Mouse (Mus musculus): Measurements from ENCODE around the gene Lrpap1. TPM values are rescaled to one million over a fixed set of nuclear protein-coding genes. Genes with fewer than 3 reads are reported as not detected.

The Lrpap1 gene
- polyA plus RNA-seq, 1 experiment from 2014 or later: 115 TPM

- H3K4me2 ChIP-seq (replicated peaks): no peak overlapping the region
- H3K9ac ChIP-seq: no peak overlapping the region
- WGBS: 59% methylated on average over 9 of the region's 9 CpGs
- H3K27me3 ChIP-seq: peaks cover 9% of the 10 kb centered on the region
- ATAC-seq (ENCODE audit: low FRiP score): no peak
- H3K4me1 ChIP-seq: peaks cover 10% of the 10 kb centered on the region
- no peak overlapping the region for H3K4me3 ChIP-seq
- H3K27ac ChIP-seq: no peak overlapping the region
- H3K9me3 ChIP-seq (replicated peaks): no peaks in the 10 kb centered on the region
- no peaks in the 10 kb centered on the region for H3K36me3 ChIP-seq
Measured at GRCm38 (mm10) chr5:35073992-35074391, 31.6 kb downstream of the Lrpap1 start.

DNA sequence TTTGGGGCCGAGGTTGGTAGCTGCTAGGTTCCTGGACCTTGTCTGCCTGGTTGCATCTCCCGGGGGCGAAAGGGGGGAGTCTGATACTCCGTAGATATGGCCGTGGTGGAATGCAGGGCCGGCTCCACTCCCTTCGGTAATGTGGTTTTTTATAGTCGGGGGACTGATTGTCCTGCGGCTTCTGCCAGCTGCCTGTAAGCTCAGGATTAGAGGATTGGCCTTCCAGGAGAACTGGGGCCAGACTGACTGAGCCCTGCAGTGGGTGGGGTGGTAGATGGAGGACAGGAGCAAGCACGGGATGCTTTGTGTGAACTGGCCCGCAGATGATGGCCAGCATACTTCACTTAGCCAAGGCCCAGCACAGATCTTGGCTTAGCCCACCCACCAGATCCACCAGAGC lies 32.3 kb downstream of the Lrpap1 start:
- Histone ChIP-seq H3K9ac (no peak overlapping the region), H3K27me3 (0 out of 2 replicates have a peak, but pooled peaks cover 3% of the 10 kb centered on the region), H3K4me3 (no peak overlapping the region), H3K36me3 (no peaks in the 10 kb centered on the region), H3K9me3 (replicated peaks) (no peaks in the 10 kb centered on the region), H3K4me1 (peaks cover 10% of the 10 kb centered on the region), H3K27ac (no peak overlapping the region), H3K4me2 (replicated peaks) (no peak overlapping the region)
- WGBS: 82% methylated on average over 11 of the region's 11 CpGs
- ATAC-seq (ENCODE audit: low FRiP score): no peak

DNA sequence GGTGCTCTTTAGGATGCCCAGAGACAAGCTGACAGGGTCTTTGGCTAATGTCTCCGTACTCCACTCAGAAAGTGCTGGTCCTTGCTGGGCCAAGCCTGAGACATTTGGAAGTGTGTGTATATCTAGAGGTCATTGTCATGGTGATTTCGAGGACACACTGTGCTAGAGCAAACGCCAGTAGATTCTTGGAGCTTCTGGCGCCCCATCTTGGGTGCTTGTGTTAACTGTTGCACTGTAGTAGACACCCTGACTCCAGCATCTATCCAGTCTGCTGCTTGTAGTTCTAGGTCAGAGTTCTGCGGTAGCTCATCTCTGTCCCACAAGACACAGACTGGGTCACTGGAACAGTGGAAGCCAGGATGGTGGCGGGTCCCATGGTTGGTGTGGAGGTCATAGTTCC lies 33.7 kb downstream of the Lrpap1 start:
- H3K9ac ChIP-seq: no peak overlapping the region
- no peak overlapping the region for H3K4me3 ChIP-seq
- H3K27me3 ChIP-seq: no peaks in the 10 kb centered on the region
- 96% methylated on average over 6 of the region's 6 CpGs for WGBS
- peaks cover 10% of the 10 kb centered on the region for H3K4me1 ChIP-seq
- H3K4me2 ChIP-seq (replicated peaks): no peak overlapping the region
- no peak overlapping the region for H3K27ac ChIP-seq
- no peak for ATAC-seq (ENCODE audit: low FRiP score)
- H3K9me3 ChIP-seq (replicated peaks): no peaks in the 10 kb centered on the region
- no peaks in the 10 kb centered on the region for H3K36me3 ChIP-seq

- Histone ChIP-seq H3K27ac (peak overlapping the region; percentile 62; the same call in 1 of the 2 replicates), H3K4me3 (no peak overlapping the region), H3K4me1 (peaks cover 10% of the 10 kb centered on the region), H3K4me2 (replicated peaks) (no peak overlapping the region), H3K27me3 (no peaks in the 10 kb centered on the region), H3K9me3 (replicated peaks) (no peaks in the 10 kb centered on the region), H3K9ac (no peak overlapping the region), H3K36me3 (no peaks in the 10 kb centered on the region)
- WGBS: 35% methylated on average over 7 of the region's 7 CpGs
- peak; percentile 59 for ATAC-seq (ENCODE audit: low FRiP score)
Measured at GRCm38 (mm10) chr5:35070953-35071352, 34.6 kb downstream of the Lrpap1 start.

DNA sequence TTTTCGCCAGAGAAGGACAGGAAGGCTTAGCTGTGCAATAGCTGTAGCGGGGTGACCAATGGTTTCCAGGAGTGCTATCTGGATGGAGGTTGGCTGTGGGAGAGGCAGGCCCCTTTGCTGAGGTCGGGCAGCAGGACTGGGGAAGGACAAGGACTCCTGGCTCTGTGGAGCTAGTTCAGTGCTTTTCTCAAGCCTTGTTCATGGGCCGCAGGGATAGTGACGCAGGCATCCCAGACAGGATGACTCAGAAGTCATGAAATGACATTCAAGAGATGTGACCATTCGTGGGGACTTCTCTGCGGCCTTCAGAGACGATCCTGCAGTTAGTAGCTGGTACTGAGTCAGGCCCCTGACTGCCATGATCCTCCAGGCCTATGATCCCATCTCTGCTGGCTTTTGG lies 35.3 kb downstream of the Lrpap1 start:
- ATAC-seq (ENCODE audit: low FRiP score): no peak
- H3K27ac ChIP-seq: no peak overlapping the region
- 88% methylated on average over 8 of the region's 8 CpGs for WGBS
- peaks cover 10% of the 10 kb centered on the region for H3K4me1 ChIP-seq
- no peaks in the 10 kb centered on the region for H3K36me3 ChIP-seq
- H3K4me2 ChIP-seq (replicated peaks): no peak overlapping the region
- no peak overlapping the region for H3K4me3 ChIP-seq
- no peaks in the 10 kb centered on the region for H3K9me3 ChIP-seq (replicated peaks)
- no peaks in the 10 kb centered on the region for H3K27me3 ChIP-seq
- no peak overlapping the region for H3K9ac ChIP-seq

- H3K4me3 ChIP-seq: no peak overlapping the region
- H3K4me1 ChIP-seq: peaks cover 10% of the 10 kb centered on the region
- H3K9ac ChIP-seq: no peak overlapping the region
- no peaks in the 10 kb centered on the region for H3K36me3 ChIP-seq
- no peak for ATAC-seq (ENCODE audit: low FRiP score)
- no peaks in the 10 kb centered on the region for H3K9me3 ChIP-seq (replicated peaks)
- WGBS: 83% methylated on average over 2 of the region's 2 CpGs
- no peaks in the 10 kb centered on the region for H3K27me3 ChIP-seq
- no peak overlapping the region for H3K27ac ChIP-seq
- no peak overlapping the region for H3K4me2 ChIP-seq (replicated peaks)
Measured at GRCm38 (mm10) chr5:35069841-35070240, 35.7 kb downstream of the Lrpap1 start.

- peaks cover 40% of the 10 kb centered on the region for H3K27me3 ChIP-seq
- no peaks in the 10 kb centered on the region for H3K9me3 ChIP-seq (replicated peaks)
- H3K4me3 ChIP-seq: no peak overlapping the region
- no peak overlapping the region for H3K27ac ChIP-seq
- no peaks in the 10 kb centered on the region for H3K36me3 ChIP-seq
- no peak overlapping the region for H3K9ac ChIP-seq
- no peak for ATAC-seq (ENCODE audit: low FRiP score)
- H3K4me2 ChIP-seq (replicated peaks): no peak overlapping the region
- WGBS: 71% methylated on average over 3 of the region's 3 CpGs
- H3K4me1 ChIP-seq: peaks cover 19% of the 10 kb centered on the region
Measured at GRCm38 (mm10) chr5:35060098-35060497, 45.5 kb downstream of the Lrpap1 start.

- Histone ChIP-seq H3K9me3 (replicated peaks) (no peaks in the 10 kb centered on the region), H3K4me1 (peaks cover 19% of the 10 kb centered on the region), H3K4me3 (no peak overlapping the region), H3K27ac (no peak overlapping the region), H3K36me3 (no peaks in the 10 kb centered on the region), H3K27me3 (peaks cover 40% of the 10 kb centered on the region), H3K4me2 (replicated peaks) (no peak overlapping the region), H3K9ac (no peak overlapping the region)
- 61% methylated on average over 1 of the region's 1 CpGs for WGBS
- ATAC-seq (ENCODE audit: low FRiP score): no peak
Measured at GRCm38 (mm10) chr5:35058216-35058615, 47.4 kb downstream of the Lrpap1 start.

- no peaks in the 10 kb centered on the region for H3K9me3 ChIP-seq (replicated peaks)
- H3K27me3 ChIP-seq: peaks cover 40% of the 10 kb centered on the region
- no peak for ATAC-seq (ENCODE audit: low FRiP score)
- WGBS: 20% methylated on average over 4 of the region's 4 CpGs
- peak overlapping the region; percentile 85 for H3K4me2 ChIP-seq (replicated peaks)
- no peak overlapping the region for H3K27ac ChIP-seq
- no peaks in the 10 kb centered on the region for H3K36me3 ChIP-seq
- H3K4me1 ChIP-seq: peaks cover 19% of the 10 kb centered on the region
- H3K9ac ChIP-seq: peak overlapping the region; percentile 61
- H3K4me3 ChIP-seq: peak overlapping the region; percentile 48
Measured at GRCm38 (mm10) chr5:35057582-35057981, 48.0 kb downstream of the Lrpap1 start.

GRCm38 (mm10) chr5:35056604-35057432 lies 48.7 kb downstream of the Lrpap1 start, which contains the start of gene Dok7:
Gene Dok7, plus strand, starts transcription at chr5:35056766.
- Histone ChIP-seq H3K9me3 (replicated peaks) (no peaks in the 10 kb centered on the region), H3K4me2 (replicated peaks) (peak within 1 kb of the TSS; percentile 85), H3K27ac (no peak within 1 kb of the TSS), H3K4me1 (peaks cover 19% of the 10 kb centered on the region), H3K9ac (peak within 1 kb of the TSS; percentile 61), H3K4me3 (peak within 1 kb of the TSS; percentile 48), H3K27me3 (peaks cover 40% of the 10 kb centered on the region), H3K36me3 (no peaks in the 10 kb centered on the region)
- peak; percentile 62 for ATAC-seq (ENCODE audit: low FRiP score)
- 2% methylated on average over 46 of the region's 74 CpGs for WGBS

DNA sequence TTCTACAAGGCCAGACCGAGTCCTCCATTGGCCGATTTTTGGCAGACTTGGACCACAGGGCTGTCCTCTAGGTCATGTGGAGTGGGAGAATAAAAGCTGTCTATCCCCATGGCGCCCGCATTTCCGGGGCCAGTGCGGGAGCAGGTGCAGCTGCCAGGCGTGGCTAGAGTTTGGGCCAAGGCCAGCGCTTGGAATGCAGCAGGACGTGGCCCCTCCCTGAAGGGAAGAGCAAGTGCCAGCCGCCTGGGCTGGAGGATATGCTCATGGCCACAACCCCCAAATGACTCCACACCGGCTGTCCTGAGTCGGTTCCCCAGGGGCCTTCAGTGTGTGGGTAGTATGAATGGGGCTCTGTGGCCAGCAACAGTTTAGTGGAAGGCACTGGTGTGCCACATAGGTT lies 50.5 kb downstream of the Lrpap1 start:
- Histone ChIP-seq H3K27me3 (peaks cover 35% of the 10 kb centered on the region), H3K9me3 (replicated peaks) (no peaks in the 10 kb centered on the region), H3K4me1 (peaks cover 19% of the 10 kb centered on the region), H3K4me3 (no peak overlapping the region), H3K36me3 (no peaks in the 10 kb centered on the region), H3K27ac (no peak overlapping the region), H3K4me2 (replicated peaks) (no peak overlapping the region), H3K9ac (no peak overlapping the region)
- 78% methylated on average over 12 of the region's 12 CpGs for WGBS
- 0 out of 2 replicates have a peak, but pooled peaks have one; percentile 7 for ATAC-seq (ENCODE audit: low FRiP score)

DNA sequence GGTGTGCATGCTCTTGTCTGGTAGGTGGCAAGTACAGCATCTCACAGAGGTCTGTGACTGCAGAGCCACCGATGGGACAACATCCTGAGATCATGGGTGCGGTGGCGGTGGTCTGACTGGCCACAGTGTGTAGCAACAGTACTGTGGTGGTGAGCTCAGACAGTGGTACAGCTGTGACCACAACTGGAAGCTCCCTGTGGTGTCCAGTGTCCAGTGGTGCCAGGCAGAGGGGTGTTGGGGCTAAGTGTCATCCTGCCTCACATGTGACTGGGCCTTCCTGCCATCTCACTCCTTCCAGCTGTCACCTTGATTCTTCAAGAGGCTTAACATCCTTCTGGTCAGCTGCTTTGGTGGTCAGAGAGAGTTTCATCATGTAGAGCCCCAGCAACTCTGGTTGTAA lies 50.9 kb downstream of the Lrpap1 start:
- H3K4me2 ChIP-seq (replicated peaks): no peak overlapping the region
- no peak overlapping the region for H3K27ac ChIP-seq
- peaks cover 19% of the 10 kb centered on the region for H3K4me1 ChIP-seq
- H3K9me3 ChIP-seq (replicated peaks): no peaks in the 10 kb centered on the region
- no peak overlapping the region for H3K9ac ChIP-seq
- ATAC-seq (ENCODE audit: low FRiP score): no peak
- H3K27me3 ChIP-seq: peaks cover 34% of the 10 kb centered on the region
- H3K4me3 ChIP-seq: no peak overlapping the region
- WGBS: 90% methylated on average over 3 of the region's 3 CpGs
- no peaks in the 10 kb centered on the region for H3K36me3 ChIP-seq

- Histone ChIP-seq H3K4me2 (replicated peaks) (no peak overlapping the region), H3K4me1 (no peaks in the 10 kb centered on the region), H3K27me3 (no peaks in the 10 kb centered on the region), H3K27ac (no peak overlapping the region), H3K9ac (no peak overlapping the region), H3K9me3 (replicated peaks) (no peaks in the 10 kb centered on the region), H3K4me3 (no peak overlapping the region), H3K36me3 (no peaks in the 10 kb centered on the region)
- no peak for ATAC-seq (ENCODE audit: low FRiP score)
- WGBS: 74% methylated on average over 5 of the region's 5 CpGs
Measured at GRCm38 (mm10) chr5:35050541-35050940, 55.0 kb downstream of the Lrpap1 start.

Measured in hindbrain, embryonic 12.5 days (tissue).